Mouse (Mus musculus): ENCODE results near the gene Msh3.
"Not testable (repeated sequence)": the region's sequence is repeated elsewhere in the genome, so short reads cannot be mapped to it uniquely, and the experiment has no call there.

Gene Msh3

GRCm38 (mm10) chr13:92354456-92355271 lies at the start of gene Msh3, which contains the start of gene Dhfr:
Gene Msh3 (minus strand): TSS chr13:92355003.
Gene Dhfr (plus strand): TSS chr13:92354726.
- DNase-seq, result peak; percentile 100

- peak; percentile 49 for DNase-seq
Observed at GRCm38 (mm10) chr13:92403496-92403895, 48.7 kb upstream of the Msh3 start.

- no peak for DNase-seq
Observed at GRCm38 (mm10) chr13:92402063-92402462, 47.3 kb upstream of the Msh3 start.

GRCm38 (mm10) chr13:92398491-92399384 lies 43.9 kb upstream of the Msh3 start:
- DNase-seq, result no peak

- DNase-seq, result no peak
Observed at GRCm38 (mm10) chr13:92393047-92393661, 38.4 kb upstream of the Msh3 start.

GRCm38 (mm10) chr13:92387367-92387766 lies 32.6 kb upstream of the Msh3 start:
- no peak for DNase-seq

GRCm38 (mm10) chr13:92371466-92371865 lies 16.7 kb upstream of the Msh3 start:
- DNase-seq, result not testable (repeated sequence)

- DNase-seq, result peak; percentile 82
Observed at GRCm38 (mm10) chr13:92370811-92371210, 16.0 kb upstream of the Msh3 start.

GRCm38 (mm10) chr13:92365312-92365711 lies 10.5 kb upstream of the Msh3 start:
- peak; percentile 33 for DNase-seq

GRCm38 (mm10) chr13:92361609-92362008 lies 6.8 kb upstream of the Msh3 start:
- no peak for DNase-seq

- no peak for DNase-seq
Observed at GRCm38 (mm10) chr13:92357644-92358043, 2.8 kb upstream of the Msh3 start.

GRCm38 (mm10) chr13:92356376-92356775 lies 1.6 kb upstream of the Msh3 start:
- peak; percentile 84 for DNase-seq

GRCm38 (mm10) chr13:92355272-92355643 lies 455 bp upstream of the Msh3 start:
- DNase-seq, result no peak

- DNase-seq, result peak; percentile 74
Observed at GRCm38 (mm10) chr13:92353956-92354355, 847 bp downstream of the Msh3 start.

GRCm38 (mm10) chr13:92351100-92351499 lies 3.7 kb downstream of the Msh3 start:
- no peak for DNase-seq

- peak; percentile 54 for DNase-seq
Observed at GRCm38 (mm10) chr13:92346338-92346737, 8.5 kb downstream of the Msh3 start.

- DNase-seq, result peak; percentile 41
Observed at GRCm38 (mm10) chr13:92344033-92344432, 10.8 kb downstream of the Msh3 start.

- no peak for DNase-seq
Observed at GRCm38 (mm10) chr13:92339787-92340186, 15.0 kb downstream of the Msh3 start.

- no peak for DNase-seq
Observed at GRCm38 (mm10) chr13:92337773-92338462, 16.9 kb downstream of the Msh3 start.

- DNase-seq, result no peak
Observed at GRCm38 (mm10) chr13:92336857-92337256, 17.9 kb downstream of the Msh3 start.

GRCm38 (mm10) chr13:92332103-92332879 lies 22.5 kb downstream of the Msh3 start:
- peak; percentile 72 for DNase-seq

GRCm38 (mm10) chr13:92330621-92331020 lies 24.2 kb downstream of the Msh3 start:
- no peak for DNase-seq
